Mouse (Mus musculus) lung, postnatal 36 days (tissue): ENCODE results near the gene Rnf152.

Experiments
- DNase-seq: peaks from one replicate; pipeline ENCODE4 v3.0.0; 2022; ENCODE audit warnings: mixed read lengths

The Rnf152 gene

DNA sequence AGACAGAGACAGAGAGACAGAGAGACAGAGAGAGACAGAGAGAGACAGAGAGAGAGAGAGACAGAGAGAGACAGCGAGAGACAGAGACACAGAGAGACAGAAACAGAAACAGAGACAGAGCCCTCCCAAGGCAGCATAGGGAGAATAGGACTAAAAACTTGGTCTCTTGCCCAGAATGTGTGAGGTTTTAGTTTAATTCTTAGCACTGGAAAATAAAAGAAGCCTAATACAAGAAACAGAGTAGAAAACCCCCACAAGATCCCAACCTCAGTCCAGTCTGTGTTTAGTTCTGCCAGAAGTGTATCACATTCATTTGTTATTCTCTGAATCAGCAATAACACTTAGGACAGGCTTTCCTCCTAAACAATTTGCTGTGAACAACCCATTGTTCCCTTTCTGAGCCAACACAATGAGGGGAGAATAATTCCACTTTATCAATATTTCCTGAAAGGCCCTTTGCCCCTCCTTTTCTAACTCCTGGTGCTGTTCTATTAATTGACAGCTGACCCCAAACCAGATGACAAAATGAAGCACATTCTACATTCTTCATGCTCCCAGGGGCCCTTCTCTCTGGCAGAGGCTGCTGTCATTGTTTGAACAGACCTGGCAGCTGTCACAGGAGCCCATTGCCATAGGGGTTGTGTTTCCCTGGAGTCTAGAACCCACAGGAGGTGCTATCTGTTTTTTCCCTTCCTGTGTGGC is 44.5 kb downstream of the Rnf152 start:
- DNase-seq: peak; percentile 6

DNA sequence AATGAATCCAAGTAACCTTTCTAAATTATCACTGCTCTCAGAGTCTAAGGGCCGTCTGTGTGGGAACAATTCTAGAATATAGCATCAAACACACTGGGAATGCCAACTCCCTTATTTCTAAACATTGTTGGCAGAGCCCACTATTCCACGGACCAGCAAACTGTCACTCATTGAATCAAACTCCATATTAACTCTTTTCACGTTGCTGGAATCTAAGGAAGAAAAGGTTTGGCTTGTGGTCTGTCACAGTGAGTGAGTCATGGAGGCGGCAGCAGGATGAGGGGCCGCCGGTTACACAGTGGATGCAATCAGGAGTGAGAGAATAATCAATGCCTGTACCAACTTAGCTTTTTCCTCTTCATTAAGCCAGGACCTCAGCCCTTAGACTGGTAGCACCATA is 54.3 kb downstream of the Rnf152 start:
- DNase-seq: no peak

DNA sequence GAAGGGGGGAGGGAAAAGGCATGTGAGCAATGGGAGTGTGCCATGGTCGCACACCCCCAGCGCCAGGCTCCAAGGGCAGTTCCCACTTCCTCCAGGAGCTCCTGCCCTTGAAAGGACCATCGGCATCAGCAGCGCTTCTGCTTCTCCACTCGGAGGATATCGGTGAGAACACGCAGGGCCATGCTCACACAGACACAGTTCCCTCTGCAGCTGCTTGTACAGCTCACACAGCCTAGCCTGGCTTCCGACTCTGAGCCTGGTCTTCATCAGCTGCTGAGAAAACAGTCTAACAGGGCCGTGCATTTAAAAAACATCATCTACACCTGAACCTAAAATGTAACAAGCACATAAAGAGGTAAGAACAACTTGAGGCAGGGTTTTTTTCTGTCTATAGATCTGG is 54.7 kb downstream of the Rnf152 start:
- DNase-seq: no peak

DNA sequence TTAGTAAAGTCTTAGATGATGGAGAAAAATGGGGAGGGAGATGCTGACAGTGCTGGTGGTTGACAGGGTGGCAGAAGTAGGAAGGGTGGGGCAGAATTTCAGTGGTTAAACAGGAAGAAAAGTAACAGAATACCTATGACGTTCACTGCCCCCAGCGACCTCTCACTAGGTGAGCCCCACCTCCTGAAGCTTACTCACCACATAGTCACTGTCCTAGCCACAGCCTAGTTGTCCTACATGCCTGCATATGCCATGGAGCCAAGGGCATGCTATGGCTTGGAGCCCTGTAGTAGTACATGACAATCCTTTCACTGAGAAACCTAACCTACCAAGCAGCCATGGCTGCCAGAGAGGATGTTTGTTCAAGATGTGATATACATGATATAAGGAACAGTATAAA is 64.7 kb downstream of the Rnf152 start:
- no peak for DNase-seq

DNA sequence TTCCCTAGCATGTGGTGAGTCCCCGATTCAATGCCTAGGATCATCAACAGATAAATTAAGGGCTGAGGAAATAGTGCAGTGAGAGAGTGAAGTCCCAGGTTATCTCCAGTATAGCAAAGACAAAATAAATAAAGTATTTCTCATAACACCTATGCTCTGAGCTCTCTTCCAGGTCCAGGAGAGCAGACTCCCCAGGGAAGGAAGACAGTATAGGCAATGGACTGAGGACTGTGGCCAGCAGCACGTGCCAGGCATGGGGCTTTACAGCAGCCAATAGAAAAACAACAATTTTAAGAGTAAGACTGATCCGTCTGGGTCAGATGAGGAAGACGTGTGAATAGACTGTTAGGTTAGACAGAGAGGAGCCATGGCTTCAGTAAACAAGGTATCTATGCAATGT is 69.0 kb downstream of the Rnf152 start:
- DNase-seq: no peak

DNA sequence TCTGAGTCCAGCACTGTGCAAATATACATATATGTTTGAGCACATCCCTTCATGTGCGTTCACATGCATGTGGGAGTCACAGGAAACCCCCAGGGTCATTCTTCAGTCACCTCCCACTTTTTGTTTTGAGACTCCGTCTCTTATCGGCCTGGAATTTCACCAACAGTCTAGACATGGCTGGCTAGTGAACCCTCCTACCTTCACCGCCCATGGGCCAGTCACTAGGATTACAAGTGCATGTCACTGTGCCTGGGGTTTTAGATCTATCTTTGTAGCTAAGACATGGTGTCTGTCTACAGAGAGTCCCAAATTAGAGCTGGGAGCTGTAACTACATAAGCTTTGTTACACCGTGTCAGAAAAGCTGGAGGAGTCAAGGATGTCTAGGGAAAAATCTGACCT is 69.6 kb downstream of the Rnf152 start:
- no peak for DNase-seq

DNA sequence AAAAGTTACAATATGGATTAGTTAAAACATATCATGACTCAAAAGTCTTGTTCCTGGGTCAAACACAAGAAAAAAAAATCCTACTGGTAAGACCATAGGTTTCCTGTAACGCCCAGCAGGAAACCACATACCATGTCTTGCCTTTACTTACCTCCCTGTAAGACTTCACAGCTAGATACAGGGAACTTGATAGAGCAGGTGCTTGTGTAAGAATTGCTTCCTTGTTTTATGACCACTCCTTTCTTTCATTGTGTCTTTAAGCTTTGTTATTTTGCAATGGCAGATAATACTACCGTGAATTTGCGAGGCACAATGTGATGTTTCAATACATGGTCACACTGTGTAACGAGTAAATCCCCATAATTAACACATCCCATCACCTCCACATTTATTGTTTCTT is 71.5 kb downstream of the Rnf152 start:
- no peak for DNase-seq

DNA sequence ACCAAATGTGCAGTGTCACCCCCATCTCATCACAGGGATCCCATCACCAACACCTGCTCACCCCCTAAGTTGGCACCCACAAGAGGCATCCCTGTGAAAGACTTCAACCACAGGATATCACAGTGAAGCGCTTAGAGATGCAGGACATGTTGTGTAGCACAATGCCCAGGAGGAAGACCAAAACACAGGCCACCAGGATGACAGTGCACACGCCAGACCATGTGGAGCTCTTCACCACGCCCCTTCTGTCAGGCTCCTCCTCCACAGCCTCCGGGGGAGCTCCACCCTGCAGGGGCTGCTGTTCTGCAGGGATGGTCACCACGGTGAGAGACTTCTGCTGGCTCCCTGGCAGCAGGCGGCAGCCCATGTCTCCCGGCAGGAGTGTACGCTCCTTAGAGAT is 72.4 kb downstream of the Rnf152 start:
- DNase-seq: no peak

DNA sequence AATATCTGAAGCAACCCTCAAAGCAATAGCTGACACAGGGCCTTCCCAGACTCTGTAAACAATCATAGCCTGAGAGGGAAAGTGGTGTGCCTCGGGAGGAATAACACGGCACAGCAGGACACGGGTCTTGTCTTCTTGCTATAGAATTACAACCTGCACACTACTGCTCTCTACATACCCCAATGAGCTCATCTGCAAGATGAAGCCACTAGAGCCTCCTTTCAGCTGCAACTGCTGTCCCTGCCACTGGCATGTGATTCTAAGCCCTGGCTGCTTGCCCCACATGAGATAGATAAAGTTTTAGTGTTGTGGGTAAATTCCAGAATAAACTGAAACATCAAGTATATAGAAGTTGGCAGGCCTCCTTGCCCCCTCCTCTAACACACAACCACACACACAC is 75.2 kb downstream of the Rnf152 start:
- no peak for DNase-seq

DNA sequence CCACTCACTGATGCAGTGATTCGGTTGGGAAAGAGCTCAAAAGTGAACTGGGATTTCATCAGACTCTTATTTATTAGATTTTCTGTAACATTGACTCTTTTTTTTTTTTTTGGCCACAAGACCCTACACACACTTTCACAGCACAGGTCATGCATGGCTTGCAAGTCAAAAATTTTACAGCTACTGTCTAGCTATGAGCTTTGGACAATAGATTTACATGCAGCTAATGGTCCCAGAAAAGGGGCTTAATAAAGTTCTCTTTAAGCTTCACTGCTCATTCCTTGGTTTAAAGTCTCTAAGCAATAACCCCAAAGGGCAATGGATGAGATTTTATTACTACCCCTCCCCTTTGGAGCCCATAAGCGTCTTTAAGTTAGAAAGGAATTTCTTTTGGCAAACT is 76.3 kb downstream of the Rnf152 start:
- no peak for DNase-seq

DNA sequence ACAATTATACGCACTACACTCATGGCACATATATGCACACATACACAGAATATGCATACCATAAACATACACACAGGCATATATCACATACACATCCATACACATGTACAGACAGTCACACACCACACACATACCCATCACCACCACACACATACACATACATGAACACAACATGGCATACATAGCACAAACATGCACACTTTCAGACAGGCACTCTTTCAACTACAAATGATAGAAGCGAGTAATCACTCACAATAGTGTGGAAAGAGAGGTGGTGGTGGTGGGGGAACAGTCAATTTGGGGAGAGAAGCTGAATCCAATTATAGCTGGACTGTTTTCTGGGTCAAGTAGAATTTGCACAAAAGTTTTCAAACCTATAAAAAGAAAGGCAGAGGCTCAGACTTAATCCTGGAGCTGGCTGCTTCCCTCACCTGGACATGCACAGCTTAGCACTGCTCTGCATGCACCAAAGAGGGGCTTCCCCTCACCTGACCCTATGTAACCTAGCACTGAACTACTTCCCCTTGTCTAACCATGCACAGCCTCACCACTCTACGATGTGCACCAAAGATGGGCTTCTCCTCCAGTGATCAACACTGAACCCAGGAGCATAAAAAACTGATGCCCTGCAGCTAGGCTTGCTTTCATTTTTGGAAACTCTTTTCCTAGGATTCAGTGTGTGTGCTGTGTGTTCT is 81.9 kb downstream of the Rnf152 start:
- no peak for DNase-seq

DNA sequence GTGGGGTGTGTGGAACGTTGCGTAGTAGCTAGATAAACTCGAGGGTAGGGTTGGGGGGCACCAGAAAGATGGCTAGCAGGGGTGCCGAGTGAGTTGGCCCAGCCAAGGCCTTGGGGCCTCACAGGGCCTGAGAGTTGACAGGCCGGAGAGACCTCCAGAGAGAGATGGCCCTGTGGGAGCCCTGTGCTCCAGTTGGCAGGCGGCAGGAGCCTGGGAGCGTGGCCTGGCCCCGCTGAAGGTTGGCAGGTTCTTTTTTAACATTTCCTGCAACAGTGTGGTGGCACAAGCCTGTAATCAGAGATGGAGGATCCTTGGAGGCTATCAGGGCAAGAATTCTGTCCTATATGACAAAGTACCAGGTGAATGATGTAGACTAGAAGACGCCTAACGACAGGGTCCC is 85.4 kb downstream of the Rnf152 start:
- DNase-seq: no peak

DNA sequence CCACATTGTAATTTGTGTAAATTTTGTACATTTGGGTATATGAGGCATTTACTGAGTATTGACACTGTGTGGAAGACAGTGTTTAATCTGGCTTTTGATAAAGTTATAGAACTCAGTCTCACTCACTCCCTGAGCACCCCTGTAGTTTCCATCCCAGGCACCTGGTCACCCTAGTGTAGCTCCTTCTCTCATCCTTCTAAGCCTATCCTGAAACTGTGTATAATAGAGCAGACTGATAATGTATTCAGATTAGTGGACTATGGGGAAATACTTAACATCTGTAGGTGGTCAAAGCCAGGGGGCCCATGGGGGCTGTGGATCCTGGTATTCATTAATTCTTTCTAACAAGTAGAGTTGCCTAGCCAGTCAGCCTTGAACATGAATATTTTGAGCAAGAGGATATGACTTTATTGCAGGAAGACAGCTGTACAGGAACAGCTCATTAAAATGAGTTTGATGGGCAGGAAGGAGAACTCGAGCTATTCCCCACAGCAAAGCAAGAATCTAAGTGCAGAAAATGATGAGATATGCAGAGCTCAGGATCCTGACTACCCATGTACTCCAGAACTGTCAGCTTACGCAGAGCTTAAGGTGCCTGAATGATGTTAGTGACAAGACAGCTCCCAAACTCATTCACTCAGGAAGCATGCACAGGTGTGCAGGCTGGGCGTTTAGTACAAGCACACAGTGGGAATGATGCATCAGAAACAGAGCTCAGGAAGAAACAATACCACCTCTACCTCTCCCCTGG is 93.1 kb downstream of the Rnf152 start:
- no peak for DNase-seq

DNA sequence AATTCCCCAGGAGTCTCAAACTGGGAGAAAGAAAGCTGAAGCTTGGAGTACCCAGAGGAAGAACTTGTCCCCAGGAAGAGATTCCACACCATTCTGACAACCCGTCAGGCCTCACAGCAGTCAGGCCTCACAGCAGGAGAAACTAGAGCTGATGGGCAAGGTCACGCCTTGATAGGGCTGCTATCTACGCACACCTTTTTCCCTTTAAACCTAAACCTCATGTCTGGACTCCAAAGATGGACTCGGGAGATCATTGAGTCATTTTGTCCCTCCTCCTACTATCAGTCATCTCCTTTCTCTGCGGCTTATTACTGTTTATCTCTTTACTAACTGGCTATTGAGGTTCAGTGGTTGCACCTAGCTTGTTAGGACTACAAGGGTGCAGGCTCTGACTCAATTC is 96.3 kb downstream of the Rnf152 start:
- no peak for DNase-seq

DNA sequence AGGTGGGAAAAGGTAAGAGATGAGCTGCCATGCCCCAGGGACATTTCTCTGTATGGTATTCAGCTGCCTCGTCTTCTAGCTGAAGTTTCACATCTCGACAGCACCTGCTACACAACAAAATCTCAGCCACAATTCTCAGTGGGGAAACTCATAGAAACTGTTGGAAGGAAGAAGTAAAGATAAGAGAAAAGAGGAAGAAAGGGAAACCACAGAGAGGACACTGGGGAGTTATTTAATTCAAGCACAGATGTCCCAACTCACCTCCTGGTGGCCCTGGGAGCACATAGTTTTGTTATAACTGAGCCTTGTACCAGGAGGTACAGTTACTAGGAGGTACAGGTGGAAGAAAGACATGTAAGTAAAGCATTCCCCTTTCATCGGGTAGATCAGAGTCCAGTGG is 99.3 kb downstream of the Rnf152 start:
- DNase-seq: no peak

DNA sequence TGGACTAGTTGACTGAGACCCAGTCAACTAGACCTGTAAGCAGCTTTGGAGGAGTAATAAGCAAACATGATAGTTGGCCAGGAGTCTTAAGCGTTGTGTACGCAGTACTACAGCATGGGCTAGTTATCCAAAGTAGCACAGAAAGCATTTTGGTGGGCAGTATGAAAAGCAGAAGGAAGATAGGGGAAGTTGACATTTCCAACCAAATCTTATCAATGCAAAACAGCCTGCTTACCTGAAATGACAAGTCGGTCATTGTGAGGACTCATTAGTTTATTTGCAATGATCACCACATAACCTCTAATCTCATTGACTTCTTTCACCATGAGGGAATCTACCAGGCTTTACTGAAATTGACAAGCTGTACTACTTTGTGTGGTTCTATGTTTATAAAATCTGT is 107.3 kb downstream of the Rnf152 start:
- no peak for DNase-seq

DNA sequence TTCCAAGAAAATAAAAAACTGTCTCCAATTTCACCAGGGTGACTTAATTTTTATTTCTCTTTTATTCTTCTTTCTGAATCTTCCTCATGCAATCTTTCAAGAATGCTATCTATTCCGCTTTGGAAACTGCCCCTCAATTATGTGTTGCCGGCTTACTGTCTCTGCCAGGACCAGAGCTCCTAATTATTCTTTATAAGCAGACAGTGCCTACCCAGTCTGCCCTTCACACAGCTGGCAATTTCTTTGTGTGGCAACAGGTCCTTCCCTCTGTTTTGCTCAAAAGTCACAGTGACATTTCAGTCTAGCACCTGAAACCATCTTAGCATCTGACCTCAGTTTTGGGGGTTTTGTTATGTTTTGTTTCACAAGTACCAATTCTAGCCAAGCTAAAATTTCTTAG is 109.9 kb downstream of the Rnf152 start:
- DNase-seq: no peak

DNA sequence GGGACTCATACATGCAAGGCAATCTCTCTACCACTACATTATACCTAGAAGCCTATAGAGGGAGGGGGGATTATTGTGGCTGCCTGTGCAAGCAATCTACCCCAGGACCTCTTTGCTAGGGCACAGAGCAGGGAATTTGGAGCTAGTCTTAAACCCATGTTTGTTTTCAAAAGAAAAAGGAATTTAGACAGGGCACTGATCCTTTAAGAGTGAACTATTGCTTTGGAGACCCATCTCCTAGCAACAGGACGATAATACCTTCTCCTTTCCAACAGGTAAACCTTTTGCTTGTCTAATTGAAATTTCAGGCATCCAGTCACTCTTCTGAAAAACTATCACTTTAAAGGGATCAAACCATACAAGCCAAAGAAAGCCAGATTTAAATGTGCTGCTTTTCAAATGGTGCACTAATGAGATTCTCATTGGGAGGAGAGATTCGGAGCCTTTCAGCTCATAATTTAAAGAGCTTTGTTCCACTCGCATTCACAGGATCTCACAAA is 110.4 kb downstream of the Rnf152 start:
- no peak for DNase-seq

DNA sequence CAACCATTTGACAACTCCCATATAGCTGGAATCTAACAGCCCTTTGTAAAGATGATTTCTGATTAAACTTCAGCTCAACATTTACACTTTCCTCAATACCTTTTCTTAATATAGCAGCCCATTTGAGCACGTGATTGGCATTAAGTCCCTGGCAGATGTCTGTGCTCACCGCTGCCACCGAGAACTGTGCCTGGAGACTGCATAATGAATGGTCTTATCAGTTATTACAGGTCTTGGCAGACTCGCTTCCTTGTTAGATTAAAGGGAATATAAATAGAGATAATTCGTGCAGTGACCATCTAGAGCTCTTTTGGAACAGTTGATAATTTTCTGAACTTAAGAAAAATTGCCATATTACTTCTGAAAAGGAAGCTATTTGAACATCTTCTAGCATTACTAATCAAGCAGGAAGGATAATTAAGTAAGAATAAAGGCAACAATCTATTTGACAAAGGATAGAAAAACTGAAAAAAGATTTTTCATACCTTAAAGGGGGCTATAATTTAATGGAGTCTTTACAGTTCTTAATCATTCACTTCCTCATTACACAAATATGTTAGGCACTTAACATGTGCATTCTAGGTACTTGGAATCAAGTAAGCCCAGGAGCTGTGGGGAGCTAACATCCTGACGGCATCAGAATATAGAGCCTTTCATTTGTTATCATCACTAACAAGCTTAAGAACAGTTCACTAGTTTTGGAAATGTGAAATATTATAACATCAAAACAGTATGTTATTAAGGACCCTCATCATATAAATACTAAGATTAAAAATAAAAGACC is 113.0 kb downstream of the Rnf152 start:
- DNase-seq: no peak

DNA sequence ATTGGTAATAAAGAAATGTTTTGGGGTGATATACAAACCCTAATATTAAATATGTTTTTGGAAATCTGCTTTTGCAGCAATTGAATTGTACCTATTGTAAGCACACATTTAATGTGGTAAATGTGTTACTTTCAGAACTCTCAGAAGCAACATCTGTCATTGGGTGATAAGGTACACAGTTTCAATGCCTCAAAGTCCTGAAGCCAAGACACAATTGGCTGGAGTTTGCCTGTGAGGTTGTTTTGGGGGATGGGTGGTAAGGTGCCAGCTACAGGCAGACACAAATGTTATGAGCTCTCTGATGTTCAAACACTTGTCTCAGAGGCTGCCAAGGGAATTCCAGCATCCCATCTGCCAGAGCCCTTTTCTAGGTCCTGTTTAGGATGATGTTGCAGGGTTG is 116.3 kb downstream of the Rnf152 start:
- DNase-seq: no peak
